Mouse (Mus musculus): ENCODE results near the gene Cipc.

The Cipc gene

DNA sequence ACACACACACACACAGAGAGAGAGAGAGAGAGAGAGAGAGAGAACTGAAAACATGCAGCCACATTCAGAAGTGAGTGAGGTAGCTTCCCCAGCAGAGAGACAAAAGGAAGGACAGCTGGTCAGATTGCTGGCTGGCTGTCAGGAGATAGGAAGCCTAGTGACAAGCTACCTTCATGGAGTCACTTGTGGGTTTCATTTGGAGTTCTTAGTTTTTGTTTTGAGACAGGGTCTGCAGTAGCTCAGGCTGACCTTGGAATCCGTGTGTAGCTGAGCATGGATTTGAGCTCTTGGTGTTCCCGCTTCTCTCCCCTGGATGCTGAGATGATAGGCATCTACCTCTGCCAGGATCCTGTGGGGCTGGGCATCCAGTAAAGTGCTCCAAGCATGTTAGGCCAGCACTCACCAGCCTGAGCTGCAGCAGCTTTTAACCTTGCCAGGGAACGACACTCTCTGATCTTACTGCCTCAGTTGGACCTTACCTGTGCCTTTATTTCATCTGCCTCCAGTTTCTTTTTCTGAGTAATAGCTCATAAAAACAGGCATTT, 14.0 kb downstream of the Cipc start:
- DNase-seq = no peak

DNA sequence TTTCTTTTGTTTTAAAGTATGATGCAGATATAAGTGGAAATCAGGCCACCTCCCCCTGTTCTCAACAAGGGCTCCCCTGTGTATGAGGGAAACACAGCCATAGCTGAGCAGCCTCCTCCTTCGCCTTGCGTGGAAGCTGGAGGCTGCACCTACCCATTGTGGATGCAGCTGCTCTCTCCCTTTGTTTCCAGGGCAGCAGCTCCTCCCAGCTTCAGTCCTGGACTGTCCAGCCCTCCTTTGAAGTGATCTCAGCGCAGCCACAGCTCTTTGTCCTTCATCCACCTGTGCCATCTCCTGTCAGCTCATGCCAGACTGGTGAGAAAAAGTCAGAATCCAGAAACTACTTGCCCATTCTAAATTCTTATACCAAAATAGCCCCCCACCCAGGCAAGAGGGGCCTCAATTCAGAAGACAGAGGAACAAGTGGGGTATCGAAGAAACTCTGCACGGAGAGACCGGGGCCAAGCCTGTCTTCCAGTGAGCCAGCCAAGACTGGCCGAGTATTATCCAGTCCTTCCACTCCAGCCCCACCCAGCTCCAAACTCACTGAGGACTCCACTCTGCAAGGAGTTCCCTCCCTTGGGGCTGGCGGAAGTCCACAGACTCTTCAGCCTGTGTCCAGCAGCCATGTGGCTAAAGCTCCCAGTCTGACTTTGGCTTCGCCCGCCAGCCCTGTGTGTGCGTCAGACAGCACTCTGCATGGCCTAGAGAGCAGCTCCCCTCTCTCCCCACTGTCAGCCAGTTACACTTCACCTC, 14.9 kb downstream of the Cipc start:
- DNase-seq = peak; percentile 98

DNA sequence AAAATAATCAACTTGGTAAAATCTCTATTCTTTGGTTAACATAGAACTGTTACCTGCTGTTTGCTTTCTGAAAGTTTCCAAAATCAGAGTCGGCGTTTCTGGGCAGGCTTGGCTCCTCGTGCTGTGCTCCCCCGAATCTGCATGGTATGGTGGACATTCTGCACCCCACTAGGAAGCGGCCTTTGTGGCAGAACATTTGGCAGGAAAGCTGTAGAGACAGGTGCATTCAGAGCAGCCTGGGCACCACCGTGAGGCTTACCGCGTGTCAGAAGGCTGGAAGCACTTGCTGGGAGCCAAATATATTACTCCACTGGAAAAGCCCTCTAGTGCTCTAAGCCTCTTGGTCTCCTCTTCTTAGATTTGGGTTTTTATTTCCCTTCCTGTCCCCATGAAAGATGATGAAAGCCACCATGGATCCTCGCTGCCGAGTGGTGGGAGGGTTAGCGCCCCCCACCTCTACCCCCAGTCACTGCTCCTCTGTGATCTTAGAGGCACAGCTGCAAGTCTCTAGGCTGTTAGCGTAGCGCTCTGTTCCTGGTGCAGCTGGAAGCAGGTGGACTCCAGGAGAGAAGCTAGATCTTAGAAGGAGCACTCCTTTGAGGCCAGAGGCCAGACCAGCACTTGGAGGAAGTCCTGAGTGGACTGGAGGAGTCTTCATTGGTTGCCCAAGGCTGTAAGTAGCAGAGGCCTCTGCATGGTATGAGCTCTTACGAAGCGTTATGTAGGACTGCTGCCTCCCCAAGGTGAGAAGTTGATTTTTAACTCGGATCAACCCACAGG, 17.6 kb downstream of the Cipc start:
- DNase-seq = no peak

DNA sequence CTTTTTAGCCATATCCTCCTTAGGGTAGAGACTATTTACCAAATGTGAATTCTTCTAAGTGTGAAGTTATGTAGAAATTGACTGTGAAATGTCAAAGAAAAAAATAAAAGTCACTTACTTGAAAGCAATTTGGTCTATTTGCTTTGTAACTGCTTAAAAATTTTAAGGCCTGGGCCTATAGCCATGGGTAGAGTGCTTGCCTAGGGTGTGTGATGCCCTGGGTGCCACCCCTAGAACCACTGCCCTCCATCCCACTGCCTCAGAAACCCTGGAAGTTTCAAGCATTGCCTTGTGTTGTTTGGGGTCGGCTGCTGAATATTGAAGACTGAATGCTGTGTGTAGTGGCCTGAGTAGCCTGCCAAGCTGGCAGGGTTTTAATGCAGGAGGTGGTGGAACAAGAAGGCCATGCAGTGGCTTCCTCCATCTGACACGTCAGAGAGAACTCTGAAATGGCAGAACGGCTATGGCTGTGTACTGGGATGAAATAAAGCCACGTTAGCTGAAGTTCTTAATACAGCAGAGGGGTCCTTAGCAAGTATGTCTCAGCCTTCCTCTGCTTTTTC, 18.5 kb downstream of the Cipc start:
- no peak for DNase-seq

DNA sequence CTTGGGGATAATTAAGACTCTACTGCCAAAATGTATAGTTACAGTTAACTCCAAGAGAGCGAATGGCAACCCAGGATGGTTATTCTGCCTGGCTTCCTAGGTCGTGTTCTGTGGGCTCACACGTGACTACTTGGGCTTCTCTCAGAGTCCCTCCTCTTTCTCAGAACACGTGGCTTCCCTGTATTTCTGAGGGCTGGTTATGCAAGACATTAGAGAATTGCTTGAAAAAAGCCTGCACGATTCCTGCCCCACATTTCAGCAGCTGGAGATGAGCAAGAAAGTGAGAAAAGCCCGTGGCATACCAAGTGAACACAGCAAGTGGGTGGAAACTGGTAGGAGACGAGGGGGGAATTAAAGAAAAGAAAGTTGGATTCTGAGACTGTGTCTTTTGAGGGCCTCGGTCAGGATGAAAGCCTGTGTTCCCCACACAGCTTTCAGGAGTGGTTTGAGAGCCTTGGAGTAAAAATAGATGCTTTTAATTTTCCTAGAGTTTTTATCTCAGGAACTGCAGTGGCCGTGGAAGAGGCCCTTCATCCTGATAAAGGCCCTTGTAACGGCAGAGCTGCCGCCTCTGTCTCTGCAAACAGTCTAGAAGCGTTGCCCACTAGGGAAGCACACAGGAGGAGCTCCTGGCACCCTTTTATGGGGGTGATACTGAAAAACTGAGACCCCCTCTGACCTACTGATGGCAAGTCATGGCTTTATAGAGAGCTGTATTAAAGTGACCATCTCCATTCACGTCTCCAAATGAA, 21.8 kb downstream of the Cipc start:
- DNase-seq = peak; percentile 98

DNA sequence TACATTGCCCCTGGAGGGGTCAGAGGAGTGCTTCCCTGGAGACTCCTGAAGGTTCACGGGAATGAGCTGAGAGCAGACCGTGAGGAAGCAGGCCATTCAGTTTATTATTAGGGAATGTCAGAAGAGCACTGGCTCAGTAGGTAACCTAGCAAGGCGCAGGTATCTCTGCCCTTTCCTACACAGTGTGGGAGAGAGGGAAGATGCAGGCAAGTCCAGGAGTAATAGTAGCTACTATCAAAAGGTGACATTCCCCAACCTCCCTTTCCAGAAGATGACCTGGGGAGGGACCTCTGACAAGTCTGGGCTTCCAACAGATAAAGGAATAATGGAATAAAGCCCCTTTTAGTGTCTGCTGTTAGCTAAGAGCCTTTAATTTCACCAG, 22.4 kb downstream of the Cipc start:
- no peak for DNase-seq

DNA sequence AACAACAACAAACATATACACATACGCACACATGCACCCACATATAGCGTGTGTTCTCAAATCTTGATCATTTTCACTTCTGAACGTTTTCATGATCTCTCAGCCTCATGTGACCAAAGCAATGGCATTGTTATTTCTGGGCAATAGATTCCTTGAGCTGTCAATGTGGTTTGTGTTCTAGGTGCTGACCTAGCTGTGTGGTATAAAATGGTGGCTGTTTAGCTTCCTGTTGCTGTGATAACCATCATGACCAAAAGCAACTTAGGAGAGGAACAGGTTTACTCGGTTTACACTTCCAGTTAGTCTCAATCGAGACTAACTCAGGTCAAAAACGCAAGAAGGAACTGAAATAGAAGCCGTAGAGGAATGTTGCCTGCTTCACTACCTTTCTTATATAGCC, 24.2 kb downstream of the Cipc start:
- DNase-seq = no peak

DNA sequence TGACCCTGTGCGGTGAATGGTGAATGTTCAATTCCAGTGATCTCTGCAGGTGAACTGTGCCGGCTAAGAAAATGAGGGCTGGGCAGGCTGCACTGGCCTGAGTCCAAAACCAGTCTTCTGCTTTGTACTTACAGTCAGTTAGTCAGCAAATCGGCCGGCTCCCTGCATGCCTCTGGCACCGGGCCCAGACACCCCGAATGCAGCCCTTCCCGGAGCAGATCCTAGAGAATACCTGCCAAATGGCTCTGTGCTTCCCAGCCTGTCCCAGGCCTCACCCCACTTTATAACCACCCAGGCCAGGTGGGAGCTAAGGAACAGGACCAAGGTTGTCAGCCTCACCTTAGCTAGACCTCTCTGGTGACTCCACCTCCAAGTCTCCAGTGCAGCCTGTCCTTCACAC, 26.4 kb downstream of the Cipc start:
- peak; percentile 96 for DNase-seq

DNA sequence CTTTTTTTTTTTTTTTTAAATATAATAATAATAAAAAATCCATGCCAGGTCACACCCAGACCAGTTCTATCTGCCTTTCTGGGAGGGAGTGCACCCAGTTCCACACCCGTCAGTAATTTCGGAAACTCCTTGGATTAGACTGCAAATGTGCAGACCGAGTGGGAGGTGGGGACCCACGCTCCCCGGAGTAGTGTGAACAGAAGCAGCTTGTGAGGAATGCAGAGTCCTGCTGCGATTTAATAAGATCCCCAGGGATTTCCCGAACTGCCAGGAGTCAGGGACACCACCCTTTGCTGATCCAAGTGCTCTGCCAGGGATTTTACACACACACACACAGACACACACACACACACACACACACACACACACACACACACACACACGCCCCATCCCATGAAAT, 26.9 kb downstream of the Cipc start:
- peak; percentile 95 for DNase-seq

DNA sequence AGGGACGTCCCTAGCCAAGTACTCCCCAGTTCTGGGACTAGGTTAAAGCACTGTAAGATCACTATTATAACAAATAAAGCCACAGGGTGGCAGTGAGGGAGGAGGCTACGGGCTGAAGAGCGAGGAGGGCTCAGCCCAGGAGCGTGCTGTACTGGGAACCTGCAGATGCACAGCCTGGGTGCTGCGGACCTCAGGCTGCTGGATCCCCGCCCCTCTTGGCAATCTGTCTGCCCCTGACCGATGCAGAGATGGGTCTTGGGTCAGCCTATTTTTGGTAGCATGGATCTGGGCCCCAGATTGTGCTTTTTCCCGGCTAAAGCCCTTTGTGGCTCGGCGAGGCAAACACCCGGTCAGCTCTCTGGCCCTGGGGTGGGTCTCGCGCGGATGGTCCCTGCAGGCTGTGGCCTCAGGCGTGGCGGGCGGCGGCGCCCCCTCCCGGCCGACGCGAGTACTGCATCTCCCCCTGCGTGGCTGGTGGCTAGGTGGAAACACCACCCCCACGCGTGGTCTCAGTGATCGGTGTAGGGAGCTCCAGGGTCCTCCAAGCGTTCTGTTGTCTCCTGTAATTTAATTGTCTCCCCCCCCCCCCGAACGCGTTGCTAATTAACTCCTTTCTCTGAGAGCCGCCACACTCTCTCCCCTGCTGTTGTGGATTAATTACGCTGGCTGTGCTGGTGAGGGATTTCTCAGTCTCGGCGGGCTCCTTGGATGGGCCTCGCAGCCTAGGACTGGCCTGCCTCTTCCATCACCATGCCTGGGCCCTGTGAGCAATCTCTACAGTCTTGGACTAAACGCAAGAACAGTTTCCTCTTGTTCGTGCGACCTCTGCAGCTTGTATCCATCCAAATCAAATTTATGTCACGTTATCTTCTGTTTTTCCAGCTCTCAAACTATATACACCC, 27.8 kb downstream of the Cipc start:
- DNase-seq = peak; percentile 98

DNA sequence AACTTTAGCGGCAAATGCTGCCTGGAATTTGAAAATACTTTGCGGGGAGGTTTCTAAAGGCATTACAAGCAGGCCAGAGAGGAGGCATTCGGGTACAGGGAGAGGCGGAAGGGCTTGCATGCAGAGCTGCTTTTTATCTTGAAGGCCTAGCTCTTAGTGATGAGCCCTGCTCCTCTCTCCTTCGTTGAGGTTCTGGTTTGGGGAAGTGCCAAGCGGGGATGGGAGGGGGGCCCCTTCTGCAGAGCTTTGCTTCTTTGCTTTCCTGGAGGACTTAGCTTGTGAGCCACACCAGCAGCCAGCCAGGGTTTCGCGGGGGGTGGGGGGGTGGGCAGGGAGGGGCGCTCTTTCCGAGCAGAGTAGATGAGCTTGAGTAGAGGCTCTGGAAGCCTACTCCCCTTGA, 28.9 kb downstream of the Cipc start:
- peak; percentile 83 for DNase-seq

DNA sequence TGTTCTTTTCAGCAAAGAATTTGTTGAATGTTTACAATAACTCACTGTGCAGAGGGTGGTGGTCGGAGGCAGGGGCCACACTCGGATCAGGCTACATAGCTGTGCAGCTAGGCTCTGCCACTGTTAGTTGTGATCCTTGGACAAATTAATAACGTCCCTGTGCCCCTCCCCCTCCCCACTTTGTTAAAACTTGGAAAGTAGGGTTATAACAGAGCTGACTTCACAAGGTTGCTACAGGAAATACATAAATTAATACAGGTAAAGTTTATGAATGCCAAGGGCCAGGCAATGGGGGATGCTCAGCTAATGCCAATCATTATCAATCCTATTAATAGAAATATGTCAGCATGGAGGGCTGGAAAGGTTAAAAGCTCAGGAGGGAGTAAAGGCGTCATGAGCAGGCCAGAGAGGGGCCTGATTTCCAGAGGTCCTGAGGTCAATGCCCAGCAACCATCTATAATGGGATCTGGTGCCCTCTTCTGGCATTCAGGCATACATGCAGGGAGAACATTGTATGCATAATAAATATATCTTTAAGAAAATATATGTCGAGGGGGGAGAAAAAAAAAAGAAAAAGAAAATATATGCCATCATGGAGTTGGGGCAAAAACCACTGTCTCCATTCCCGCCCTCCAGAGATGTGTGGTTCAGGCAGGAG, 29.8 kb downstream of the Cipc start:
- no peak for DNase-seq

DNA sequence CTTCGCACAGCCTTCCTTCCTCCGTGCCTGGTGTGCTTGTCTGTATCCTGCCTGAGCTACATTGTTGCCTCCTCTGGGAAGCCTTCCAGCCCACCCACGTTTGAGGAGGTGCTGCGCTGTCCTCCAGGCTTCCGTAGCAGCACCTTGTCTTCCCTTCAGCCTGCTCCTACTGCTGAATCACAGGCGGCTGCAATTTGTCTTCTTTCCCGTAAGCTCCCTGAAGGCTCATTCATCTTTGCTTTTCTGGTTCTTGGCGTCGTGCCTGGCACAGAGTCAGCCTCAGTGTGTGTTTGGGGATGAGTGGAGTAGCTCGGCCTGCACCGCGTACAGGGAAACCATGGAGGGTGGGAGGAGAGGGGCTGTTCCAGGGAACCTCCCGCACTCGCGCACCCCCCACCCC, 31.0 kb downstream of the Cipc start:
- DNase-seq = peak; percentile 91

DNA sequence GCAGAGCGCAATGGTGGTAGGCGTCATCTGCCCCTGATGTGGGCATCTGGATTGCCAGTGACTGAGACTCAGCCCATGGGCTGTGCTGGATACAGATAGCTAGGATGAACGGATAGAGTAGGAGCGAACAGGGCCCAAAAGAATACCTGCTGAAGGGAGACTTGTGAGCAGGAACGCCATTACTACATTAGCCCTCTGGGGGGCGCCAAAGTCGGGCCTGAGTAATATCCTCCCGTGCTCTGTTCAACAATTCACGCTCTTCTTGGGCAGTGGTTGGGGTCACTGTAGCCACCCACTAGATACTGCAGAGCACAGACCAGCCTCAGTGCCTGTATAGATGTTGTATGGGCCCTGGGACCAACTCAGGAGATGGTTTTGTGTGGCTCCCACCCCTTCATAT, 34.3 kb downstream of the Cipc start:
- no peak for DNase-seq

DNA sequence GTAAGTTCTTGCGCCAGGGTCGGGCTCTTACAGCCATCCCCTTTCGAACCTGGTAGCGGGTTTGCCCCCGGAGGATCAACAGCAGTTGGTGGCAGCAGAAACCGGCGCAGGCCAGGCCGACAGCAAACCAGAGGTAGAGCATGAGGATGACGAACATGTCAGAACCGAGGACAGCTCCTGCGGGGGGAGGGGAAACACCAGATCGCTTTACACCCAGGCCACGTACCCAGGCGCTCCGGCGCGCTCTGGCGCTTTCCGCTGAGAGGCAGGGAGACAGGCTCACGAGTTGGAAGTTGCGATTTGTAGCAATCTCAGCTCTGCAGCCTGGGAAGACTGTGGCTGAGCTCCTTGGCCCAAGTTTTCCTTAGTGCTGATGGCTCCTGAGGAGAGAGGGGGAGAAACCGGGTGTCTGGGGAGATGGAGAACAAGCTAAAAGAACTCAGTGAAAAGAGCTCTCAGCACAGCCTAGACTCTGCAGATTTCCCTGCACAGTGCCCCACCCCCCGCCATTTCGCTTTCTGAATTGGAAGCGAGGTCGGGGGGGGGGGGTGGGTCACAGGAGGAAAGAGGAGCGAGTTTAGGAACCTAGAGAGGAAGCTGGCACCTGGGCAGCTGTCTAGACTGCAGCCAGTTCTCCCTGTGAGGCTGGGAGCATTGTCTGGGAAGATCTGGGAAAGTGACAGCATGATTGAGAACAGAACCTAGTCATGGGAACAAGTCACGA, 36.8 kb downstream of the Cipc start:
- peak; percentile 91 for DNase-seq

DNA sequence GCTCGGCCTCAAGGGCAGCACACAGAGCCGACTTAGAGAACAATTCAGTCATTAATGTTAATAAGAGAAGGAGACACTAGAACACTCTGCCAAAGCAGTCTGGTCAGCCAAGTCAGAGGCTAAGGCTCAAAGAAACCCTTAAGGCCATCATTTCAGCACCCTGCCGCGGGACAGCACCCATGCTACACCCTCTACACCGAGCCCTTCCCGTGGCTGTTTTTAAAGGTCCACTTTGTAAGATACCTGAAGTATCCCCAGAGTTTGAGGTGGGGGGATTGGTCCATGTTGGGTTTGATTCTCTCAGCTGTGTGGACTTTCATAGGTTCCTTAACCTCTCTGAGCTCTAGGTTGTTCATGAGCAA, 37.3 kb downstream of the Cipc start:
- DNase-seq = peak; percentile 73

DNA sequence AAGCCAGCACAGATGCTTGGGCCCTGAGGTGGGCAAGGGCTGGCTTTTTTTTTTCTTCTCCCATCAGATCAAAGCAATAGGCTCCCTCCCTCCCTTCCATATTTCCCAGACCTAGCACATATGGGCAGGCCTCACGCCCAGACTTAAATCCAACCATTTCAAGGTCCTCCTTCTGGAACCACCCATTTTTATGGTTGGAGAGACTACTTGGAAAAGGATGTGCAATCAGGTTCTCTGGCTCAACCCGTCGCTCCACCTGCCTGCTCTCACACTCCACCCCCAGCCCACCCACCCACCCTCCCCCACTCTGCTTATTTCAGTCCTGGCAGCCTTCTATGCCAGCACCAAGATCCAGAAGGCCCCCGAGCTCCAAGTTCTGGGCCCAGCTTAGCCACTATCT, 39.7 kb downstream of the Cipc start:
- DNase-seq = no peak

DNA sequence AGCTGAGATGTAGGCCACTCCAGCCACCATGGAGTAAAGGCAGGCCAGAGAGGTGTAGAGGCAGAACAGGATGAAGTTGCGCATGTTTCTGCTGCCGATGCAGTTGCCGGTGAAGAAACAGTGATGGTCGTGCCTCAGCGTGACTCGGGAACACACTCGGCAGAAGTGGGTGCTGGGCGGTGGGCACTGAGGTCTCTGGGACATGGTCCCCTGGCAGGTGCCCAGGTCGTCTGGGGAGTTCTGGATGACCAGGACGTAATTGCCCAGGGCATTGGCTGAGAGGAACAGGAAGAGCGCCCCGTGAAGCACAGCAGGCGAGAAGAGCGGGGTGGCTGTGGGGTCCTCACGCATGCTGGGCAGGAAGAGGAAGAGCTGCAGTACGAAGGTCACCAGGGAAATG, 41.4 kb downstream of the Cipc start:
- DNase-seq = peak; percentile 82

DNA sequence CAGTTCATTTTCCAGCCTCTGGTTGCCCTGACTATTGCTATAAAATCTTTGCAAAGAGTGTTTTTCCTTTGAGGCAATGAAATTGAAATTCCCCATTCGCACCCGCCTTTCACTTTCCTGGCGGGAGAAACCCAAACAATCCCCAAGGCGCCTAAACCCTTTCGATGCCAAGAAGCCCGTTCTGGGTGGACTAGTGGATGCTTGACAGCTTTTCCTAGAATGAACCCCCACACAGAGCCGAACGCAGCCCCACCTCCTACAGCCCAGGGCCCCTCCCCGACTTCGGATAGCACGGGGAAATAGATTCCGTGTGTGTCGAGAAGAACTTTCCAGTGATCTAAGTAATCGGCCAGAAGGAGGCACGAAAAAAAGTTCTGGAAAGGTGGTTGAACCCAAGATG, 42.5 kb downstream of the Cipc start:
- no peak for DNase-seq

DNA sequence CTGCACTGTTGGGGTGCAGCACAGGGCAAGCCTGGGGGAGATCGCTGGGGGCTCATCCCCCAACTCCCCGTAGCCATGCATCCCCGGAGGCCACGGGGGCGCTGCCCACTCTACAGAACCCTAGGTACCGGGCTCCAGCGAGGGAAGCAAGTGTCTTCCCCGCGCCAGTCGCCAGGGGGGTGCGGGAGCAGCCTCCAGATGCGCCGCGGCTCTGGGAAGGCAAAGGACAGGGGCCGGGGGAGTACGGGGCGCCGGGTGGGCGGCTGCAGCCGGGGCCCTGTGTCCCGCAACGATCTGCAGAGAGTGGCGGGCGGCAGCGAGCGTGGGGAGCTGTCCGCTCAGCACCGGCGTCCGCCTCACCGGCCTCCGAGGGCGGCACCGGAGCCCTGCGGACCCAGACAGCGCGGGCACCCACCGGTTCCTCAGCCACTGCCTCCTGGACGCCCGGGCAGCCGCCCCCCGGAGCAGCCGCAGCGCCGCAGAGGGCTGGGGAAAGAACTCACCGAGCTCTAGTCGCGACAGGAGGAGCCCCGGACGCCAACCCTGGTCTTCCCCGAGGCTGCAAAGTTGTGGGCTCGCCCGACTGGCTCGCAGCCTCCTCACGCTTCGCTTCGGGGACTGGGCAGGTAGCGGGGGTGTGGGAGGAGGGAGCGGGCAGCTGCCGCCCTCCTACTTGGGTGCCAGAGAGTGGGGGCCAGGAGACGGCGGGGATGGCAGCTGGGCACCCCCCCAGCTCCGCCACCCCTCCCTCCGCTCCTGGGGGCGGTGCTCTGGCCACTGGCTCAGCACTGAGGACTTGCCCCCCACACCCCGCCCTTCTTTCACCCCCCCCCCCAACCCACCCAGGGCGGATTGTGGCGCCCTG, 43.3 kb downstream of the Cipc start, which contains the start of gene Zdhhc22:
Gene Zdhhc22 (minus strand): TSS at position 541 of the 865 bp plus-strand sequence.
- DNase-seq = peak; percentile 82

Data from heart, adult 11 months (tissue).